Mouse (Mus musculus): ENCODE measurements at regions not wholly inside any gene's neighbourhood (a gene's known extent, or its start where the extent isn't known, plus 50 kb on each side); places are given as distances from the start of the nearest gene placed in this dataset.
A peak's percentile ranks its signal among the peaks of the same experiment; 100 is the strongest.

DNA sequence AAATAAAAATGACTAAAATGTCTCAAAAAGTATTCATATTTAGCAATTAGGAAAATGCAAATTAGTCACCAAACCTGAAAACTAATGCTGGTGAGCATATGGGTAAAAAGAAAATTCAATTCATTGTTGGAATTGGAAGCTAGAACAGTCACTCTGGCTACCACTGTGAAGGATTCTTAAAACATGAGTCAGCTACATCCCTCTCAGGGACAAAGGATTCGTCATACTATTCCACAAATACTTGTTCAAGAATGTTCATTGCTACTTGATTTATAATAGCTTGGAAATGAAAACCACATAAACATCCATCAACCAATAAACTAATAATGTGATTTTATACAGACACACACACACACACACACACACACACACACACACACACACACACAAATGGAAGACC is 413.6 kb upstream of the Gria3 start:
- DNase-seq (ENCODE audit: inconsistent age in 2 of 2, low spot score in 1 of 2): peak in 1 of 2 experiments; percentile 36

Measured in adrenal gland, adult (tissue).